Mouse (Mus musculus) kidney, embryonic 15.5 days (tissue): ENCODE data around the gene Fgfr2. TPM values are rescaled to one million over a fixed set of nuclear protein-coding genes. Genes with fewer than 3 reads are reported as not detected.

Experiments
- ATAC-seq: fragments of 200-750 bp; cut with Nextera tagmentation; replicated peaks from 2 replicates; pipeline ENCODE4 v1.8.0; 2017; ENCODE audit warnings: moderate TSS enrichment; ENCODE audit not compliant: low FRiP score
- H3K27ac ChIP-seq: fragments of 300-500 bp; sonication (generic); 2 replicates; pipeline ENCODE4 v1.5.1; 2015; ENCODE audit warnings: mild to moderate bottlenecking, inconsistent platforms
- H3K27me3 ChIP-seq: fragments of 300-500 bp; sonication (generic); 2 replicates; pipeline ENCODE4 v1.6.1; 2015; ENCODE audit warnings: inconsistent platforms
- H3K36me3 ChIP-seq: fragments of 300-500 bp; sonication (generic); 2 replicates; pipeline ENCODE4 v1.6.1; 2015; ENCODE audit warnings: inconsistent platforms
- H3K4me1 ChIP-seq: fragments of 300-500 bp; sonication (generic); 2 replicates; pipeline ENCODE4 v1.6.1; 2015; ENCODE audit warnings: inconsistent platforms
- H3K4me2 ChIP-seq: fragments of 300-500 bp; sonication (generic); 2 replicates; pipeline ENCODE4 v1.6.1; 2015; ENCODE audit warnings: moderate library complexity, mild to moderate bottlenecking, inconsistent platforms
- H3K4me3 ChIP-seq: fragments of 300-500 bp; sonication (generic); replicated peaks from 2 replicates; pipeline ENCODE4 v1.5.1; 2015; ENCODE audit warnings: mild to moderate bottlenecking, inconsistent platforms
- H3K9ac ChIP-seq: fragments of 300-500 bp; sonication (generic); 2 replicates; pipeline ENCODE4 v1.6.1; 2015; ENCODE audit warnings: mild to moderate bottlenecking, inconsistent platforms
- H3K9me3 ChIP-seq: fragments of 300-500 bp; sonication (generic); replicated peaks from 2 replicates; pipeline ENCODE4 v1.6.1; 2016; ENCODE audit warnings: inconsistent platforms
- WGBS: fragments of 180-500 bp; shearing (Covaris S2); methylation state at CpG from one replicate; pipeline ENCODE4 v1.1.7; 2015; ENCODE audit warnings: mixed read lengths; 5-methylcytosine and 5-hydroxymethylcytosine counted together
- polyA plus RNA-seq: library from polyadenylated mRNA; unstranded; fragments of >200 nt; fragmentation: Nextera tagmentation; extraction: Ambion mirVana; gene quantifications from 2 replicates; pipeline ENCODE4 v1.2.1, GENCODE M21; 2015

Gene Fgfr2
- polyA plus RNA-seq, 1 experiment from 2014 or later = 104 TPM

- no peak overlapping the region for H3K4me2 ChIP-seq
- H3K4me1 ChIP-seq = peaks cover 83% of the 10 kb centered on the region
- WGBS = 75% methylated on average over 4 of the region's 4 CpGs
Measured at GRCm38 (mm10) chr7:130230034-130230433, 2893.1 kb downstream of the Fgfr2 start.

GRCm38 (mm10) chr7:130225227-130225626 is 2897.9 kb downstream of the Fgfr2 start:
- ATAC-seq = no peak
- Histone ChIP-seq H3K27me3 (no peaks in the 10 kb centered on the region), H3K9ac (no peak overlapping the region), H3K27ac (no peak overlapping the region), H3K36me3 (peaks cover 27% of the 10 kb centered on the region), H3K4me1 (peaks cover 82% of the 10 kb centered on the region), H3K4me3 (no peak overlapping the region), H3K4me2 (no peak overlapping the region), H3K9me3 (no peaks in the 10 kb centered on the region)
- 91% methylated on average over 3 of the region's 3 CpGs for WGBS

More at GRCm38 (mm10) chr7:130230034-130230433, 2893.1 kb downstream of the Fgfr2 start:
- H3K27me3 ChIP-seq = no peaks in the 10 kb centered on the region
- H3K9me3 ChIP-seq = no peaks in the 10 kb centered on the region
- H3K4me3 ChIP-seq = no peak overlapping the region
- H3K27ac ChIP-seq = 0 out of 2 replicates have a peak overlapping the region, but pooled peaks have one; percentile 18
- ATAC-seq = no peak
- no peak overlapping the region for H3K9ac ChIP-seq
- H3K36me3 ChIP-seq = peaks cover 32% of the 10 kb centered on the region

GRCm38 (mm10) chr7:130222633-130223354 is 2900.4 kb downstream of the Fgfr2 start:
- no peak overlapping the region for H3K9ac ChIP-seq
- no peaks in the 10 kb centered on the region for H3K27me3 ChIP-seq
- H3K4me3 ChIP-seq = no peak overlapping the region
- 56% methylated on average over 8 of the region's 8 CpGs for WGBS
- H3K9me3 ChIP-seq = no peaks in the 10 kb centered on the region
- H3K4me1 ChIP-seq = peaks cover 64% of the 10 kb centered on the region
- 0 out of 2 replicates have a peak, but pooled peaks have one; percentile 52 for ATAC-seq
- H3K27ac ChIP-seq = no peak overlapping the region
- peaks cover 31% of the 10 kb centered on the region for H3K36me3 ChIP-seq
- no peak overlapping the region for H3K4me2 ChIP-seq

- Histone ChIP-seq H3K4me3 (no peak overlapping the region), H3K9me3 (no peaks in the 10 kb centered on the region), H3K36me3 (peaks cover 25% of the 10 kb centered on the region), H3K27ac (no peak overlapping the region), H3K4me1 (peaks cover 59% of the 10 kb centered on the region), H3K4me2 (no peak overlapping the region), H3K9ac (no peak overlapping the region), H3K27me3 (no peaks in the 10 kb centered on the region)
- no peak for ATAC-seq
- 67% methylated on average over 17 of the region's 17 CpGs for WGBS
Measured at GRCm38 (mm10) chr7:130221661-130222387, 2901.3 kb downstream of the Fgfr2 start.

- Histone ChIP-seq H3K36me3 (peaks cover 19% of the 10 kb centered on the region), H3K9ac (no peak overlapping the region), H3K9me3 (no peaks in the 10 kb centered on the region), H3K27me3 (no peaks in the 10 kb centered on the region), H3K4me2 (no peak overlapping the region), H3K27ac (no peak overlapping the region), H3K4me1 (peaks cover 56% of the 10 kb centered on the region), H3K4me3 (no peak overlapping the region)
- no peak for ATAC-seq
- WGBS = 76% methylated on average over 4 of the region's 4 CpGs
Measured at GRCm38 (mm10) chr7:130220627-130221026, 2902.5 kb downstream of the Fgfr2 start.

- no peak for ATAC-seq
- Histone ChIP-seq H3K9ac (no peak overlapping the region), H3K4me1 (peaks cover 53% of the 10 kb centered on the region), H3K27me3 (no peaks in the 10 kb centered on the region), H3K4me3 (no peak overlapping the region), H3K27ac (no peak overlapping the region), H3K36me3 (peaks cover 19% of the 10 kb centered on the region), H3K4me2 (no peak overlapping the region), H3K9me3 (no peaks in the 10 kb centered on the region)
- 82% methylated on average over 4 of the region's 4 CpGs for WGBS
Measured at GRCm38 (mm10) chr7:130219844-130220243, 2903.3 kb downstream of the Fgfr2 start.

- Histone ChIP-seq H3K4me3 (no peak overlapping the region), H3K4me2 (no peak overlapping the region), H3K4me1 (peaks cover 32% of the 10 kb centered on the region), H3K36me3 (peaks cover 28% of the 10 kb centered on the region), H3K9me3 (no peaks in the 10 kb centered on the region), H3K27me3 (no peaks in the 10 kb centered on the region), H3K9ac (no peak overlapping the region), H3K27ac (no peak overlapping the region)
- no peak for ATAC-seq
- WGBS = 51% methylated on average over 4 of the region's 4 CpGs
Measured at GRCm38 (mm10) chr7:130216272-130216671, 2906.9 kb downstream of the Fgfr2 start.

GRCm38 (mm10) chr7:130215348-130216252 is 2907.6 kb downstream of the Fgfr2 start:
- Histone ChIP-seq H3K9ac (no peak overlapping the region), H3K4me3 (no peak overlapping the region), H3K36me3 (peaks cover 29% of the 10 kb centered on the region), H3K9me3 (no peaks in the 10 kb centered on the region), H3K27me3 (no peaks in the 10 kb centered on the region), H3K4me2 (no peak overlapping the region), H3K27ac (peak overlapping the region; percentile 34; the same call in 1 of the 2 replicates), H3K4me1 (peaks cover 30% of the 10 kb centered on the region)
- 51% methylated on average over 21 of the region's 21 CpGs for WGBS
- peak; percentile 66; the same call in 1 of the 2 replicates for ATAC-seq

- H3K27ac ChIP-seq = no peak overlapping the region
- no peak overlapping the region for H3K9ac ChIP-seq
- H3K27me3 ChIP-seq = no peaks in the 10 kb centered on the region
- no peak overlapping the region for H3K4me3 ChIP-seq
- 93% methylated on average over 5 of the region's 5 CpGs for WGBS
- no peaks in the 10 kb centered on the region for H3K9me3 ChIP-seq
- no peak for ATAC-seq
- peaks cover 47% of the 10 kb centered on the region for H3K4me1 ChIP-seq
- no peak overlapping the region for H3K4me2 ChIP-seq
- peaks cover 25% of the 10 kb centered on the region; the same call in 1 of the 2 replicates for H3K36me3 ChIP-seq
Measured at GRCm38 (mm10) chr7:130213156-130213555, 2910.0 kb downstream of the Fgfr2 start.

- Histone ChIP-seq H3K4me3 (no peak overlapping the region), H3K36me3 (peaks cover 19% of the 10 kb centered on the region; the same call in 1 of the 2 replicates), H3K4me2 (no peak overlapping the region), H3K27me3 (no peaks in the 10 kb centered on the region), H3K27ac (no peak overlapping the region), H3K9me3 (no peaks in the 10 kb centered on the region), H3K9ac (no peak overlapping the region), H3K4me1 (peaks cover 63% of the 10 kb centered on the region)
- 70% methylated on average over 5 of the region's 5 CpGs for WGBS
- ATAC-seq = no peak
Measured at GRCm38 (mm10) chr7:130211411-130211810, 2911.7 kb downstream of the Fgfr2 start.

GRCm38 (mm10) chr7:130208601-130209000 is 2914.5 kb downstream of the Fgfr2 start:
- H3K27ac ChIP-seq = peak overlapping the region; percentile 52
- no peaks in the 10 kb centered on the region for H3K9me3 ChIP-seq
- no peak overlapping the region for H3K4me3 ChIP-seq
- no peak overlapping the region for H3K4me2 ChIP-seq
- 77% methylated on average over 4 of the region's 4 CpGs for WGBS
- ATAC-seq = no peak
- H3K9ac ChIP-seq = no peak overlapping the region
- H3K36me3 ChIP-seq = peaks cover 26% of the 10 kb centered on the region; the same call in 1 of the 2 replicates
- no peaks in the 10 kb centered on the region for H3K27me3 ChIP-seq
- H3K4me1 ChIP-seq = peaks cover 63% of the 10 kb centered on the region
